Mouse (Mus musculus) neural tube, embryonic 13.5 days (tissue): ENCODE data around the gene Gfod1. TPM values are rescaled to one million over a fixed set of nuclear protein-coding genes. Genes with fewer than 3 reads are reported as not detected.

Source experiments
- ATAC-seq: fragments of 200-750 bp; cut with Nextera tagmentation; 2 replicates; pipeline ENCODE4 v1.8.0; 2017; ENCODE audit warnings: low read depth, mild to moderate bottlenecking, moderate TSS enrichment, moderate library complexity
- H3K27ac ChIP-seq: fragments of 300-500 bp; sonication (generic); replicated peaks from 2 replicates; pipeline ENCODE4 v1.5.1; 2015; ENCODE audit warnings: moderate library complexity, mild to moderate bottlenecking, inconsistent platforms
- H3K27me3 ChIP-seq: fragments of 300-500 bp; sonication (generic); 2 replicates; pipeline ENCODE4 v1.6.1; 2015; ENCODE audit warnings: mild to moderate bottlenecking, inconsistent platforms
- H3K36me3 ChIP-seq: fragments of 300-500 bp; sonication (generic); 2 replicates; pipeline ENCODE4 v1.6.1; 2015; ENCODE audit warnings: mild to moderate bottlenecking, inconsistent platforms
- H3K4me1 ChIP-seq: fragments of 300-500 bp; sonication (generic); replicated peaks from 2 replicates; pipeline ENCODE4 v1.6.1; 2015; ENCODE audit warnings: inconsistent platforms
- H3K4me2 ChIP-seq: fragments of 300-500 bp; sonication (generic); 2 replicates; pipeline ENCODE4 v1.6.1; 2015; ENCODE audit warnings: inconsistent platforms, mild to moderate bottlenecking, moderate library complexity
- H3K4me3 ChIP-seq: fragments of 300-500 bp; sonication (generic); 2 replicates; pipeline ENCODE4 v1.5.1; 2015; ENCODE audit warnings: mild to moderate bottlenecking, inconsistent platforms
- H3K9ac ChIP-seq: fragments of 300-500 bp; sonication (generic); 2 replicates; pipeline ENCODE4 v1.6.1; 2015; ENCODE audit warnings: moderate library complexity, mild to moderate bottlenecking, inconsistent platforms
- H3K9me3 ChIP-seq: fragments of 300-500 bp; sonication (generic); 2 replicates; pipeline ENCODE4 v1.6.1; 2016; ENCODE audit warnings: inconsistent platforms
- WGBS: fragments of 180-500 bp; shearing (Covaris S2); methylation state at CpG from one replicate; pipeline ENCODE4 v1.1.7; 2015; 5-methylcytosine and 5-hydroxymethylcytosine counted together
- polyA plus RNA-seq: library from polyadenylated mRNA; unstranded; fragments of >200 nt; fragmentation: Nextera tagmentation; extraction: Ambion mirVana; gene quantifications from 2 replicates; pipeline ENCODE4 v1.2.1, GENCODE M21; 2015

The Gfod1 gene
- polyA plus RNA-seq, 1 experiment from 2014 or later: 2.0 TPM

- WGBS: 94% methylated on average over 1 of the region's 1 CpGs
Observed at GRCm38 (mm10) chr13:43220635-43221034, 83.3 kb downstream of the Gfod1 start.

DNA sequence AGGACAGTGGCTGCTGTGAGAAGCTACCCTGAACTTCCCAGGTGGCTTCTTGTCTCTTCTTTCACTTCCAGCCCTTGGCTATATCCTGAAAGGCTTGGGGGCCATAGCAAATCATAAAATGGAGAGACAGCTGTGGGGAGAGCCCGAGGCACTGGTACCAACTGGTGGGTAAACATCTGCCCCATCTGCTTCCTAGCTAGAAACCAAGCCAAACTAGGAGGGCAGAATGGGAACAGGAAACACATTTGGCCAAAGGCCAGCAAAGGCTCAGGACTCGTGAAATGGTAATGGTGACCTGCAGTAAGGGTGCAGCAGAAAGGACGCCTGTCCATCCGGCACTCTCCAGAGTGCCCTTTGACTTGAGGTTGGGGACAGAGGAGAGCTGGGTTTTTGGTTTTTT lies 85.2 kb downstream of the Gfod1 start:
- WGBS: 47% methylated on average over 4 of the region's 4 CpGs
- no peak overlapping the region for H3K9ac ChIP-seq
- no peak overlapping the region for H3K4me2 ChIP-seq
- no peaks in the 10 kb centered on the region for H3K27me3 ChIP-seq
- H3K27ac ChIP-seq: no peak overlapping the region
- peaks cover 30% of the 10 kb centered on the region for H3K4me1 ChIP-seq
- ATAC-seq: no peak
- no peak overlapping the region for H3K4me3 ChIP-seq
- no peaks in the 10 kb centered on the region for H3K9me3 ChIP-seq
- H3K36me3 ChIP-seq: no peaks in the 10 kb centered on the region

More at GRCm38 (mm10) chr13:43220635-43221034, 83.3 kb downstream of the Gfod1 start:
- H3K9me3 ChIP-seq: 0 out of 2 replicates have a peak, but pooled peaks cover 7% of the 10 kb centered on the region
- no peak overlapping the region for H3K4me2 ChIP-seq
- H3K4me3 ChIP-seq: no peak overlapping the region
- H3K36me3 ChIP-seq: no peaks in the 10 kb centered on the region
- H3K9ac ChIP-seq: no peak overlapping the region
- no peak for ATAC-seq
- no peaks in the 10 kb centered on the region for H3K27me3 ChIP-seq
- peaks cover 17% of the 10 kb centered on the region for H3K4me1 ChIP-seq
- no peak overlapping the region for H3K27ac ChIP-seq

- no peak overlapping the region for H3K4me3 ChIP-seq
- no peak for ATAC-seq
- WGBS: 77% methylated on average over 4 of the region's 4 CpGs
- no peak overlapping the region for H3K9ac ChIP-seq
- H3K4me2 ChIP-seq: no peak overlapping the region
- no peaks in the 10 kb centered on the region for H3K9me3 ChIP-seq
- H3K27ac ChIP-seq: no peak overlapping the region
- no peaks in the 10 kb centered on the region for H3K36me3 ChIP-seq
- H3K4me1 ChIP-seq: peaks cover 30% of the 10 kb centered on the region
- H3K27me3 ChIP-seq: no peaks in the 10 kb centered on the region
Observed at GRCm38 (mm10) chr13:43218284-43218683, 85.7 kb downstream of the Gfod1 start.

DNA sequence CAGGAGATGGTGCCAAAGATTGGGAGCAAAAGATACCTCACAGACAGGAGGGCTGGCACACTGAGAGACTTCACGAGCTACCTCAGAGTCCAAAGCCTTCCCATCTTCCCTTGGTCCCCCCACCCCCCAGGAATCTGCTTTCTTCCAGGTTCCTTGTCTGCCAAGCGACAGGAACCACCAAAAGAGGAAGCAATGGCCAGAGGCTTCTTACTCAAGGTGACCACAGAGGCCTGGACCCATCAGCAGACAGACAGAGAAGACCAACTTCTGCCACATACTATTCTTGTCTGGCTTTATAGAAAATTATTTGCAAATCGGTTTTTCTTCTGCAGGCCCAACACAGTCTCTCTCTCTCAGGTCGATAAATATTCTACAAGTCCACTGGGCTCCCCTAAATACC lies 86.3 kb downstream of the Gfod1 start:
- H3K9ac ChIP-seq: no peak overlapping the region
- no peak for ATAC-seq
- peaks cover 30% of the 10 kb centered on the region for H3K4me1 ChIP-seq
- no peak overlapping the region for H3K27ac ChIP-seq
- no peaks in the 10 kb centered on the region for H3K9me3 ChIP-seq
- H3K27me3 ChIP-seq: no peaks in the 10 kb centered on the region
- no peak overlapping the region for H3K4me2 ChIP-seq
- H3K4me3 ChIP-seq: no peak overlapping the region
- 82% methylated on average over 4 of the region's 4 CpGs for WGBS
- no peaks in the 10 kb centered on the region for H3K36me3 ChIP-seq

GRCm38 (mm10) chr13:43217059-43217458 lies 86.9 kb downstream of the Gfod1 start:
- no peak for ATAC-seq
- WGBS: 82% methylated on average over 8 of the region's 8 CpGs
- Histone ChIP-seq H3K4me2 (no peak overlapping the region), H3K4me3 (no peak overlapping the region), H3K9ac (no peak overlapping the region), H3K27ac (no peak overlapping the region), H3K4me1 (peaks cover 30% of the 10 kb centered on the region), H3K36me3 (no peaks in the 10 kb centered on the region), H3K9me3 (no peaks in the 10 kb centered on the region), H3K27me3 (no peaks in the 10 kb centered on the region)

DNA sequence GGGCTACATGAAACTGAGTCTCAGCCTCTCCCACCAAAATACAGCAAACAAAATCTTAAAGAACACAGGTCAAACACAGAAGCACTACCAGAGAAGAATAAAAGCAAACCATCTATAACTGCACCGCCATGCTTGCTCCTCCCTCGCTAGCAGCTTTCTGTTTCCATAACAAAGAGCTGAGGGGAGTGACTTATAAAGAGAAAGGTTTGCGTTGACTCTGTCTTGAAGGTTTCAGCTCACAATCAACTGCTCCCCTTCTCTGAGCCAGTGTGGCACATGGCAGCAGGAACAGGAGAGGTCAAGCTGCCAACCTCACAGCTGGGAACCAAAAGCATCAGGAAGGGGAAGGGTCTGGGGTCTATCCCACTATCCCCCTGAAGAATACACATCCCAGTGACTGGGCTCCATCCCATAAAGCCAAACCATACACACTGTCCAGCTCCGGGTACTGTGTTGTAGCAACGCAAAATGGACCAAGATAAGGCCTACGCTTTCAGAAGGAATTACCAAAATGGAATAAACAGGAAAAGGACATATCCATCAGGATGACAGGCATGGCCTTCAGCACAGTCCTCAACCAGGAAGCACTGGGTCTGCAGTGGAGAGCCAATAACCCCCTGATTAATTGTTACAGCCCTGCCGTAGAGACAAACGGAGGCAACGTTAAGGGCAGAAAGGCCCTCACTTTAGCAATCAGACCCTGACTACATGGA lies 87.8 kb downstream of the Gfod1 start:
- 0 out of 2 replicates have a peak overlapping the region, but pooled peaks have one; percentile 20 for H3K27ac ChIP-seq
- no peaks in the 10 kb centered on the region for H3K36me3 ChIP-seq
- H3K9ac ChIP-seq: no peak overlapping the region
- peaks cover 30% of the 10 kb centered on the region for H3K4me1 ChIP-seq
- WGBS: 63% methylated on average over 9 of the region's 9 CpGs
- no peak overlapping the region for H3K4me3 ChIP-seq
- H3K4me2 ChIP-seq: no peak overlapping the region
- H3K9me3 ChIP-seq: no peaks in the 10 kb centered on the region
- no peak for ATAC-seq
- H3K27me3 ChIP-seq: no peaks in the 10 kb centered on the region

- H3K4me2 ChIP-seq: peak overlapping the region; percentile 45
- peaks cover 30% of the 10 kb centered on the region for H3K4me1 ChIP-seq
- no peak overlapping the region for H3K9ac ChIP-seq
- peak overlapping the region; percentile 20; the same call in 1 of the 2 replicates for H3K27ac ChIP-seq
- no peaks in the 10 kb centered on the region for H3K27me3 ChIP-seq
- 20% methylated on average over 19 of the region's 19 CpGs for WGBS
- H3K4me3 ChIP-seq: peak overlapping the region; percentile 15
- no peaks in the 10 kb centered on the region for H3K9me3 ChIP-seq
- no peaks in the 10 kb centered on the region for H3K36me3 ChIP-seq
- peak; percentile 64 for ATAC-seq
Observed at GRCm38 (mm10) chr13:43215144-43215993, 88.6 kb downstream of the Gfod1 start.

DNA sequence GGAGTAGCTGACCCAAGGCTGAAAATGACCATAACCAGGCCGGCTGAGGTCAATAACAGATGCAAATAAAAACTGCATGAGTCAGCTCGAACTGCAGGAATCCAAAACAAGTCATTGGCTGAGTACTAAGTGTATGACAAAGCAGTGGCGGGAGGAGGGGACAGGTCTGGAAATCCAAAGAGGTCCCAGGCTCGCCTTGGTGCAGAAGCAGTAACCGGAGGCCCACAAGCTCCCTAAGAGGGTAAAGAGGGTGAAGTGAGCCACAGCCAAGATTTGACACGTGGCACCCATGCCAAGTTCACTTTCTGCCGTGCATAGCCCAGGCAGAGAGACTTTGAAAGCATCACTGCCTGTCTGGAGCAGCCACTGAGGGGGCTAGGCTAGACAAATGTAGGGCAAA lies 91.6 kb downstream of the Gfod1 start:
- Histone ChIP-seq H3K4me2 (no peak overlapping the region), H3K36me3 (no peaks in the 10 kb centered on the region), H3K4me1 (peaks cover 29% of the 10 kb centered on the region), H3K9ac (no peak overlapping the region), H3K4me3 (no peak overlapping the region), H3K9me3 (no peaks in the 10 kb centered on the region), H3K27me3 (no peaks in the 10 kb centered on the region), H3K27ac (no peak overlapping the region)
- WGBS: 59% methylated on average over 7 of the region's 7 CpGs
- no peak for ATAC-seq

DNA sequence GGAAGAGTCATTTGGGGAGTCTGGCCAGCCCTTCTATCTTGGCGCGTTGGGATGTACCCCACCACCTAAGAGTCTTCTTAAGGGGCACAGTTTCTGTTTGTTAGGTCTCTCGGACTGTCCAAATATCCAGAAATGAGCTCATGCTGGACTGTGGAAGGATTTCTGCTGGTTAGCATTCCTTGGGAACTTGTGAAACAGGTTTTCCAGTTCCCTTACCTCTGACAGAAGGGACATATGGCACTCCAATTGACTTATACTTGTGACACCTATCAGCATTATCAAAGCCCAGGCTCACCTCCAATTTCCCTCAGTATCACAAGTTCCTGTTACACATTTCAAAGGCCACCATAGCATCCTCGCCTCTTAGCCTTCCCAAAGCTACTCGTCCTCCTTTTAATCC lies 93.0 kb downstream of the Gfod1 start:
- no peak for ATAC-seq
- H3K9me3 ChIP-seq: no peaks in the 10 kb centered on the region
- no peaks in the 10 kb centered on the region for H3K36me3 ChIP-seq
- 89% methylated on average over 5 of the region's 5 CpGs for WGBS
- H3K9ac ChIP-seq: no peak overlapping the region
- no peak overlapping the region for H3K4me2 ChIP-seq
- H3K27ac ChIP-seq: no peak overlapping the region
- H3K4me1 ChIP-seq: peaks cover 24% of the 10 kb centered on the region
- H3K27me3 ChIP-seq: no peaks in the 10 kb centered on the region
- no peak overlapping the region for H3K4me3 ChIP-seq

DNA sequence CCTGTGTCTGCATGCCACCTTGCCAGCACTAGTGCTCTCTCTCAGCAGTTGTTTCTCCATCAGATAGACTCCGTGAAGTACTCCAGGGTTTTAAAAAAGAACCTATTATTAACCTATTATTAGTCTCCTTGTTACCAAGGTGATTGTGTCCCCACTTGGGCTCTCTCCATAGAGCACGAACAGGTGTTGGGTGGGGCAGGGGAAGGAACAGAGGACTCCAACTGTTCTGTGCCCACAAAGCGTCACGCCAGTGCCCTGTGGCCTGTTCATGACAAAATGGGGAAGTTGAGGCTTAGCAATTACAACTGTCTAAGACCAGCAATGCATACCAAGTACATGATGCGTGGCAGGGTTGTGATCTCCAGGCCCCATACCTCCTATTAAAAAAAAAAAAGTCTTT lies 94.4 kb downstream of the Gfod1 start:
- no peaks in the 10 kb centered on the region for H3K27me3 ChIP-seq
- 78% methylated on average over 5 of the region's 5 CpGs for WGBS
- no peak overlapping the region for H3K27ac ChIP-seq
- H3K9me3 ChIP-seq: no peaks in the 10 kb centered on the region
- H3K4me2 ChIP-seq: no peak overlapping the region
- no peak overlapping the region for H3K4me3 ChIP-seq
- no peak overlapping the region for H3K9ac ChIP-seq
- H3K36me3 ChIP-seq: no peaks in the 10 kb centered on the region
- no peak for ATAC-seq
- peaks cover 10% of the 10 kb centered on the region for H3K4me1 ChIP-seq

DNA sequence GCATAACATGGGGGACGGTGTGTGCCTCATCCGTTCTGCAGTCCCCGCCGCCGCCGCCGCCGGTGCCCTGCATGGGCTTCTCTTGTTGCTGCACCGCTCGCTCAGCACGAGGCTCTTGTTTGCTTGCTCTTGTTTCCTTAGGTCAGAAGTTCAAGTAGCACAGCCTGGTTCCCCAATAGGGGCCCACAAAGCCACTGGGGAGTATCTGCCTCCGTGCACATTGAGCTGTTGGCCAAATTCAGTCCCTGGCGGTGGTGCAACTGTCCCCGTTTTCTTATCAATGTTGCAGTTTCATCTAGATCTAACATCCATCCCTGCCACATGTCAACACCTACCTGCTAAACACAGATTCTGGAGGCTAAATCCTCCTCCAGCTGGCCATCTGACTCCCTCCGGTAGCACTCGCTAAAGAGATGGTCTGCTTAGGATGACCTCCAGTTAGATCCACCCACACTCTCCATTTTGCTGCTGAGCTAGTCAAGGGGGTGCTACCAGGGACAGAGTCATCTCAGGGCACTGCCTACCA lies 95.0 kb downstream of the Gfod1 start:
- Histone ChIP-seq H3K27ac (no peak overlapping the region), H3K9me3 (no peaks in the 10 kb centered on the region), H3K27me3 (no peaks in the 10 kb centered on the region), H3K9ac (no peak overlapping the region), H3K4me2 (no peak overlapping the region), H3K36me3 (no peaks in the 10 kb centered on the region), H3K4me1 (peaks cover 8% of the 10 kb centered on the region; the same call in 1 of the 2 replicates), H3K4me3 (no peak overlapping the region)
- no peak for ATAC-seq
- 55% methylated on average over 16 of the region's 16 CpGs for WGBS

- no peaks in the 10 kb centered on the region for H3K27me3 ChIP-seq
- no peak overlapping the region for H3K27ac ChIP-seq
- WGBS: 87% methylated on average over 12 of the region's 12 CpGs
- H3K36me3 ChIP-seq: no peaks in the 10 kb centered on the region
- no peaks in the 10 kb centered on the region for H3K9me3 ChIP-seq
- peaks cover 8% of the 10 kb centered on the region; the same call in 1 of the 2 replicates for H3K4me1 ChIP-seq
- H3K4me2 ChIP-seq: no peak overlapping the region
- ATAC-seq: no peak
- H3K4me3 ChIP-seq: no peak overlapping the region
- H3K9ac ChIP-seq: no peak overlapping the region
Observed at GRCm38 (mm10) chr13:43206118-43206683, 97.8 kb downstream of the Gfod1 start.
